Mouse (Mus musculus): ENCODE data around the gene Cav3.

Cav3 gene

DNA sequence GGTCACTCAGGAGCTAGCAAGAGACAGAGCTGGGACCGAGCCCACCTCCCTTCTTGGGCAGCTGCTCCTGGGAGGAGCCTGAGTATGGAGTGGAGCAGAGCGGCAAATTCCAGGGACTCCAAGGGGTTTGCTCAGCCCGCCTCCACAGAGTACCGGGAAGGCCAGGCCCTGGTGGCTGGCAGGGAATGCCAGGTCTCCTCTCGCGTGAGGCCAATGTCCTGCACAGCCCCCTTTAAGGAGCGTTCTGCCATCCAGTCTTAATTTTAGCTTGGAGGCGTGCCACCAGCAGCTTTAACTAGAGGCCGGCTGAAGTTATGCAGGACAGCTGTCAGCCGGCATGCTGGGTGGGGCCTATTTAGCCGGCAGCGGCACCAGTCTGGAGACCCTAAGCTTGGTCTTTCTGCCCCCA, at the start of gene Cav3:
Cav3 (plus strand) TSS at position 165 of the 409 bp plus-strand sequence.
- ChIA-PET CTCF (interaction anchor here in 1 of 4 experiments (1.1 kb wide), 1 partner anchor 25 kb away, joined by 3 read pairs; no protein-coding TSS in a partner anchor), POLR2A (no interaction called here)

DNA sequence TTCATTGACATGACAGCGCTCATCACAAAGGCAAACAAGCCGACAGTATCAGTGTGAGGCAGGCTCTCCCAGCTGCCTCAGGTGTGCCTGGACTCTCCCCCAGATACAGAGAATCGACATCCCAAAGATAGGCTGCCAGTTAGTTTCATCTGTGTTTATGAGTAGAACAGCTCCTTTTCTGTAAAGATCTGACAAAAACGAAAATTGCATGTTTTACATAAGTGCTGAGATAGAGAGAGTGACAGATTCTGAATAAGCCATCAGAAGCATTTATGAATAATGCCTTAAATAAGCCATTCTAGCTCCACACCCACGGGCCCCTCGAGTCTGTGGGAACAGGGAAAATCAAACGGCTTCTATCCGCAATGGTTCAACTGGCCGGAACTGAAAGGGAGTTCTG, 40.0 kb upstream of the Cav3 start:
- ChIA-PET POLR2A (no interaction called here), CTCF (no interaction called here)

DNA sequence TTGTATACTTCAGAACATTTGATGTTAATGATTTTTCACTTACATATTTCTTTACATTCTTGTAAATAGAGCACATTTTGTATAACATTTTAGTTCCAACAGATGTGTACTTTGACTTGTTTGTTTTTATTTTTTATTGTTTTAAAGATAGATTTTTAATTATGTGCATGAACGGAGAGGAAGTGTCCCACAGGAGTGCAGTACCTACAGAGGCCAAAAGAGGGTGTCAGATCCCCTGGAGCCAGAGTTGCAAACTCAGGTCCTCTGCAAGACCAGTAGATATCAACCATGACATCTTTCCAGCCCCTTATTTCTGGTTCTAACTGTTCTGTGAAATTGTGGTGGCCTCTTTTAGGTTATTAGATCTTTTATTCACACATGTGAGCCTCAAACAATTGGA, 38.4 kb upstream of the Cav3 start:
- CTCF ChIA-PET = no interaction called here
- POLR2A ChIA-PET = no interaction called here

DNA sequence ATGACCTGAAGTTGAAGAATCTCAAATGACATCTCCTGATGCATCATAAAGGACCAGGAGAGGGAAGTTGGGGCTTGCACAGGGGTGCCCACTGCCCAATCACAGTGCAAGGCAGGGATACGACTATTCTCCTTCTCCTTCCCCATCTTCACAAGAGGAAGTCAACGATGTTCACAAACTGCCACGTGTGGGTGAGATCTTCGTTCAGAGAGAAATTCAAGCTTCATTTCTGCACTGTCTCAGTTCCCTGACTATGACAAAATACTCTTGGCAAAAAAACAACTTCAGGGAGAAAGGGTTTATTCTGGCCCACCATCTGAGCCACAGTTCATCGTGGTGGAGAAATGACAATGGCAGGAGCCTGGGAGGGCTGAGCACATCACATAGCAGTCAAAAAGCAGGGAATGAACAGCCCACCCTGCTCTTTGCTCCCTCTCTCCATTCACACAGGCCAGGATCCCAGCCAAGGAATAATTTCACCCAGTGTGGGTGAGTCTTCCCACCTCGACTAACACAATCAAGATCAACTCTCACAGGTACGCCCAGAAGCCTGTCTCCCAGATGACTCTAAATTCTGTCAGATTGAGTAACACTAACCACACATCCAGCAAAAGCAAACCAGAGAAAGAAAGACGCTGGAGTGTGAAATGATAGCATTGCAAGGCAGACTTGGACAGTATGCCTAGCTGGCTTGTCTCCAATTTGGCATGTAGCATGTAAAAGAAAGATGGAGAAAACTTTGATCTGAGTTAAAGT, 35.4 kb upstream of the Cav3 start:
- CTCF ChIA-PET = no interaction called here
- POLR2A ChIA-PET = no interaction called here

DNA sequence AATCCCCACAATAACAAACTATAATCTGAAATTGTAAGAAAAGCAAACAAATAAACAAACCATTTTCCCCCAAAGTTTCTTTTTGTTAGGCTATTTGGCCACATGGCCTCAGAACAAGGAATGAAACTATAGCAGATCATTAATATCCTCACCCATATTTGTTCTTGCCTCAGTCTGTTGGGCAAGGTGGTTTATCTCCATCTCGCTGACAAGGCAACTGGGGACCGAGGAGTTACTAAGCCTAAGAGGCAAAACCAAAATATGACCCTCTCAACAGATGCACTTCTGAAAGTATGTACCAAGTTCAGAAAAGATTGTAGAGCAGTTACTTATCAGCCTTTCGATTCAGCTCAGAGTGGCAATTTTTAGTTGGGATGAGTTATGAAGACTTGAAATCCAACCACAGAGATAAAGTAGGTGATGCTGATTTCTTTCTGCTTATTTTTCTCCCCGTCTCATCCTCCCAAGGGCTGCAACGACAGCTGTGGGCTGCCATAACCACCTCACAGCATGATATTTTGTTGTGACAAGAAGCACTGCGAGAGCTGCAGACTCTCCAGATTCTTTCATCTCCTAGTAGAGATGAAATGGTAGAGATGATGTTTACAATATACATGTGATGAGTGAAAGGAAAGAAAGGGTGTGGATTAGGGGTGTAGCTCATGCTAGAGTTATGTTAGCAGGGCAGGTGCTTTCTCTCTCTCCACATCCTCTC, 33.1 kb upstream of the Cav3 start:
- POLR2A ChIA-PET = no interaction called here
- CTCF ChIA-PET = interaction anchor here in 1 of 4 experiments (0.5 kb wide), 1 partner anchor 548 kb away, joined by 4 read pairs; no protein-coding TSS in a partner anchor

DNA sequence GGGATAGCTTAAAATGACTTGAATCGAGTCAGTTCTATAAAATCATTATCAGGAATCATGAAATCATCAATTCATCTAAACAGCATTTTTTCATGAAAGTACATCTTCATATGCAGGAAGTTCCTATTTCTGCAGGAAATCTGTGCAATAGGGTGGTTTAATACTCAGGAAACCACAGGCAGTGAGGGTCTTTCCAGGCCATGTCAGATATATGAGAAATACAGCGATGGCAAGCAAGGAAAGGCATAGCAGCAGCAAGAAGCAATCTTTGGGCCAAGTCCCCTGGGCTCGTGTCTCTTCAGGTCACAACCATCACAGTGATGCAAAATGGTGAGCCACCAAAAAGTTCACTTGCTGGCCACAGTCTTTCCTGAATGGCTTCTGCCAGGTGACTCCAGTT, 13.6 kb upstream of the Cav3 start:
- ChIA-PET CTCF (no interaction called here), POLR2A (no interaction called here)

DNA sequence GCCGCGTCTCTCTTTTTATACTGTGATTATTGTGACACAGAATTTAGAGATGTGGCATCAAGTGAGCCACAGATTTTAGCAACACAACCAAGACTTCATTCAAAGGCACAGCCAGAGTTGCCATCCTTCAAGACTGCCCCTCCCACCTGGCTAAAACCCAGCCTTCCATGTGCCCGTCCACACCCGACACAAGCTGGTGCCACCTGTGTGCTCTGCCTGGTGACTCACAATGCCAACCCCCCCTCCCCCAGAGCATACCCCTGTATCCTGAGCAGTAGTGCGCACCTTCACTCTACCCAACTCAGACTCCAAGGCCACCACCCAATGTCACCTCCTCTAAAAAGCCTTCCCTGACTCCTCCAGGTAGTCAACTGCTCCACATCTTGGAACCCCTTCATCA, 2.2 kb downstream of the Cav3 start:
- ChIA-PET POLR2A (no interaction called here), CTCF (no interaction called here)

- ChIA-PET CTCF (no interaction called here), POLR2A (no interaction called here)
These were observed 4.0 kb downstream of the Cav3 start for GRCm38 (mm10) chr6:112463331-112463730.

DNA sequence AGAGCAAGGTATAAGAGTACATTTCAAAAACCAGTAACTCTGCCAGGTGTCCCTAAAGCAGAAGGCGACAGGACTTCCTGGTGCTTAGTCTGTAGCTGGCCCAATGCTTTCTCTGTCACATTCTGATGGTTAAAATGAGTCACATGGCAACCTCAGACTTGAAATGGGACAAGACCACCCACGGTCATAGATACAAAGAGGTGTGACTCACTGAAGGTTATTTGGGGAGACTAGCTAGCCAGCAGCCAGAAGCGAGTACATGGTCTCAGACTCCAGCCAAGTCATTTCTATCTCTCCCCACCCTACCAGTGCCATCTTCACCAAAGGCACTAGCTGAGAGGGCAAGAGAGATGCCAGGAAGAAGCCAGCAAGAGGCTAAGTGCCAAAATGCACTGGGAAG, 6.1 kb downstream of the Cav3 start:
- POLR2A ChIA-PET = interaction anchor here in 2 of 4 experiments (1.0 to 1.3 kb wide), 2 partner anchors 9 to 42 kb away, joined by 3 to 4 read pairs; no protein-coding TSS in a partner anchor

GRCm38 (mm10) chr6:112466001-112466400, 6.7 kb downstream of the Cav3 start:
- ChIA-PET POLR2A (interaction anchor here in 2 of 4 experiments (1.0 to 1.3 kb wide), 3 partner anchors 10 to 73 kb away, joined by 3 to 5 read pairs (median 4); no protein-coding TSS in a partner anchor), CTCF (interaction anchor here in 1 of 4 experiments (0.5 to 1.2 kb wide), 2 partner anchors 25 to 245 kb away, joined by 3 to 4 read pairs; no protein-coding TSS in a partner anchor)

More for the DNA sequence above, 6.1 kb downstream of the Cav3 start:
- CTCF ChIA-PET = interaction anchor here in 1 of 4 experiments (1.2 kb wide), 1 partner anchor 25 kb away, joined by 3 read pairs; no protein-coding TSS in a partner anchor

DNA sequence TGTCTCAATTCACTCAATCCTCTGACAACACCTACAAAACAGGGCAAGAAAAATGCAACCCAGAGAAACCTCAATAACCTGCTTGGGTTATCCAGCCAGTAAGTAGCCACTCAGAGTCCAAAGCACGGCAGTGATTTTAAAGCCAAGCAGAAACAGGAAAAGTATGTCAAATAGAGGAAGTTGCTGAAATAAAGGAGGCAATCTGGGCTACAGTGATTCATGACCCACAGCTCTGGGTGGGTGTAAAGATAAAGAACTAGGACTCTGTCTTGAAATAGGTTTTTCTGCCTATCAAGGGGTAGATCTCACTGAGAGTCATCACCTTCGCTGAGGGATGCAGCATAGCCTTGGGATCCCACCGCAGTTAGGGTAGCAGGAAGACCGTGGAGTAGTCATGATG, 12.3 kb downstream of the Cav3 start:
- POLR2A ChIA-PET = interaction anchor here in 1 of 4 experiments (0.9 kb wide), 1 partner anchor 15 kb away, joined by 3 read pairs; no protein-coding TSS in a partner anchor
- CTCF ChIA-PET = interaction anchor here in 2 of 4 experiments (0.6 to 1.1 kb wide), 2 partner anchors 15 to 64 kb away, joined by 3 read pairs; no protein-coding TSS in a partner anchor

- CTCF ChIA-PET = no interaction called here
- POLR2A ChIA-PET = interaction anchor here in 3 of 4 experiments (0.6 to 1.1 kb wide), 4 partner anchors 10 to 249 kb away, joined by 3 to 5 read pairs (median 3); partner anchors contain the start of gene Oxtr (in 1 of the 3)
These were observed 20.6 kb downstream of the Cav3 start for GRCm38 (mm10) chr6:112479861-112480260.

- ChIA-PET POLR2A (interaction anchor here in 1 of 4 experiments (0.6 kb wide), 1 partner anchor 772 kb away, joined by 10 read pairs; no protein-coding TSS in a partner anchor), CTCF (interaction anchor here in 3 of 4 experiments (0.5 to 1.6 kb wide), 5 partner anchors 12 to 287 kb away, joined by 3 to 5 read pairs (median 3); partner anchors contain the start of gene Cav3 (in 1 of the 3))
These were observed 25.0 kb downstream of the Cav3 start for GRCm38 (mm10) chr6:112484316-112484715.

DNA sequence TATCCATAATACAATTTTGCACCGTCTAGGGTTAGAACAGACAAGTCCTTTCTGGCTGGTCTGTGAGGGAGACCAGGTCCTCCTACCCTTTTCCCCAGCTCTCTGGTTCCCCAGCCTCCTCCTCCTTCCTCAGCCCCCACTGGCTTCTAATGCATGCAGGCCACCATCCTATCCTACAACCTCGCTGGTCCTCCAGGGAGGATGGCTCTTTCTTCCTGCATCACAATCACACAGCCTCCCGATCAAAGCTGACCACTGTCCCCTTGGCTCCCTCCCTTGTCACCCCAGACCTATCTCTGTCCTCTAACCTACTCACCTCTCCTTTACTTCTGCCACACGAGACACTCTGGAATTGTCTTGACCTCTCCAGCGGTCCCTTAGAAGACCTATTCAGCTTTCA, 28.7 kb downstream of the Cav3 start:
- CTCF ChIA-PET = interaction anchor here in 1 of 4 experiments (0.6 kb wide), 1 partner anchor 79 kb away, joined by 3 read pairs; no protein-coding TSS in a partner anchor
- POLR2A ChIA-PET = interaction anchor here in 1 of 4 experiments (1.3 kb wide), 1 partner anchor 11 kb away, joined by 3 read pairs; no protein-coding TSS in a partner anchor

DNA sequence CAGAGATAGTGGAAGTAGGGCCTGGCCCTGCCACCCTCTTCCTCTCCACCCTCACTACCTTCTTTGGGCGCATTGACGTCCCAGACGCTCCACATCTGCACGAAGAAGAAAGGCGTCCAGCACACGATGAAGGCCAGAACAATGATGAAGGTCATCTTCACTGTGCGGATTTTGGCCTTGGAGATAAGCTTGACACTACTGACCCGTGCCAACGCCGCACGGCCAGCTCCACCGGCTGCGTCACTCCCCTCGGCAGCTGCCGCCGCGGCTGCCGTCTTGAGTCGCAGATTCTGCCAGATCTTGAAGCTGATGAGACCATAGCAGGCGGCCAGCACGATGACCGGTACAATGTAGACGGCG, 29.5 kb downstream of the Cav3 start:
- CTCF ChIA-PET = no interaction called here
- POLR2A ChIA-PET = interaction anchor here in 1 of 4 experiments (1.3 kb wide), 1 partner anchor 12 kb away, joined by 3 read pairs; no protein-coding TSS in a partner anchor

DNA sequence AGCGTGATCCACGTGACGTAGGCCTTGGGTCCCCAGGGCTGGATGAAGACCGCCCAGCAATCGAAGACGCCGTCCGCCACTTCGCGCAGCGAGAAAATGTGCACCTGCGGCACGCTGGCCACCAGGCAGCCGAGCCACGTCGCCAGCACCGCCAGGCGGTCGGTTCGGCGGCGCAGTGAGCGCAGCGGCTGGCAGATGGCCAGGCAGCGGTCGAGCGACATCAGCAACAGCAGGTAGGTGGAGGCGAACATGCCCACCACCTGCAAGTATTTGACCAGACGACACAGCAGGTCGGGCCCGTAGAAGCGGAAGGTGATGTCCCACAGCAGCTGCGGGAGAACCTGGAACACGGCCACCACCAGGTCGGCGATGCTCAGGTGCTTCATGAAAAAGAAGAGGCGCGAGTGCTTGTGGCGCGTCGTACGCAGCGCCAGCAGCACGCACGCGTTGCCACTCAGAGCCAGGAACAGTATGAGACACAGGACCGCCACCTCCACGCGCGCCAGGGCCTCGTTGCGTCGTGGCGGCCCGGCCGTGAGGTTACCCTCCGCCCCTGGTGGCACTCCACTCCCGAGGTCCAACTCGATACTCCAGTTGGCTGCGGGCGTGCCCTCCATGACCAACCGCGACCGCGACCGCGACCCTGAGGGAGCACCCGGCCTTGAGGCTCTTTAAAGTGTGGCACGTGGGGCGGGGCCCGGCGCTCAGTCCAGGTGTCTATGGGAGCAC, 30.0 kb downstream of the Cav3 start:
- CTCF ChIA-PET = interaction anchor here in 1 of 4 experiments (1.0 to 2.2 kb wide), 2 partner anchors 16 to 116 kb away, joined by 3 to 8 read pairs; no protein-coding TSS in a partner anchor
- POLR2A ChIA-PET = interaction anchor here in 3 of 4 experiments (0.8 to 1.3 kb wide), 3 partner anchors 9 to 17 kb away, joined by 3 read pairs; no protein-coding TSS in a partner anchor

GRCm38 (mm10) chr6:112489910-112490559, 30.7 kb downstream of the Cav3 start, which contains the start of gene Oxtr:
Gene Oxtr, minus strand, starts transcription at chr6:112489943.
- CTCF ChIA-PET = interaction anchor here in 3 of 4 experiments (0.6 to 2.2 kb wide), 19 partner anchors 12 to 461 kb away, joined by 3 to 8 read pairs (median 3); no protein-coding TSS in a partner anchor
- POLR2A ChIA-PET = interaction anchor here in 3 of 4 experiments (0.6 to 1.7 kb wide), 6 partner anchors 9 to 284 kb away, joined by 3 to 4 read pairs (median 3); no protein-coding TSS in a partner anchor

Data from embryonic stem cell, embryonic (primary cell).